Mouse (Mus musculus): Measurements from ENCODE around the gene Ccdc121. TPM values are rescaled to one million over a fixed set of nuclear protein-coding genes. Genes with fewer than 3 reads are reported as not detected.

Ccdc121 gene
- polyA plus RNA-seq, 1 experiment from 2014 or later = not detected

DNA sequence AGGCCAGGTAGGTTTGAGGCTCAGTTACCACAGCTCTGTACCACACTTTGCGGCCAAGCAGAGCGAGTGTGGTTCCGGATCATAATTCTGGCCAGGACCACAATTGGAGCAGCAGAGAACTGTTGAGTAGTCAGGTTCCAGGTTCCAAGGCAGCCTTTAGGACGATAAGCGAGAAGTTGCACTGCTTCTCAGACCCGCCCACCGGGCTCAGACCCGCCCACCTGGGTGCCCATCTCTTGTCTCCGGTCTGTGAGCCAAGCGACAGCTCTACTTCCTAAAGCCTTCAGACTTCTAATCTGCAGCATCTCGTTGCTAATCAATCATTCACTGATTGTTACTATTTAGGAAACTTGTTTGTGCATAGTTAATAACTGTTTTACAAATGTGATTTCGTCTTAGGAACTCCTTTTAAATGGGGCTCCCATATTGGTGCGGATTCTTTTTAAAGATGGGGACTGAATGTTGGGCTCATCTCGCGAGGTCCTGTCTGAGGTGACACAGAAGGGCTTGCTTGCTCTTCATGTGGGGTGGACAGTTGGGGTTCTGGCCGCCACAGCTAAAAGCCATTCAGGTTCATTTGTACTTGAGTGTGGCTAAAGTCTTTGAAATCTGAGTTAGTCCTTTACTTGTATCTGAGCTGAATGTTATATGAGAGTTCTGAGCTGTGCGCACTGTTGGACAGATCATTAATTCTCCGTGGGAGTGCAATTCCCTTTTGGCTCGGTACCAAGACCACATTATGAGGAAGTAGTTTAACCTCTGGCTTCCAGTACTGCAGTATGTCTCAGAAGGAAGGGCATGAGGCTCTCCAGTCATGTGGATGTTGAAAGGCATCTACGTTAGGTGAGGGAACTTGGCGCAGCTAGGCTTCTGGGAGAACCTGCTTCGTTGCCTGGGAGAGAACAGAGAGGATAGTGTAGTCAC is 28.9 kb upstream of the Ccdc121 start:
- H3K9me3 ChIP-seq (ENCODE audit: control insufficient read depth, low read length) = no peaks in the 10 kb centered on the region
- peaks cover 25% of the 10 kb centered on the region for H3K4me1 ChIP-seq (ENCODE audit: control insufficient read depth, insufficient read depth, low read length)
- 51% methylated on average over 22 of the region's 22 CpGs for WGBS
- no peak overlapping the region for H3K4me2 ChIP-seq (ENCODE audit: low read depth, low read length)
- peak; percentile 85 for ATAC-seq
- no peaks in the 10 kb centered on the region for H3K36me3 ChIP-seq (ENCODE audit: control insufficient read depth, insufficient read depth, low read length)
- no peak overlapping the region for H3K4me3 ChIP-seq (ENCODE audit: low read length)
- H3K9ac ChIP-seq (ENCODE audit: low read depth, low read length) = no peak overlapping the region
- H3K27me3 ChIP-seq (replicated peaks; ENCODE audit: control insufficient read depth, insufficient read depth, low read length) = 0 out of 2 replicates have a peak, but pooled peaks cover 2% of the 10 kb centered on the region
- H3K27ac ChIP-seq (ENCODE audit: low read length) = peak overlapping the region; percentile 31

DNA sequence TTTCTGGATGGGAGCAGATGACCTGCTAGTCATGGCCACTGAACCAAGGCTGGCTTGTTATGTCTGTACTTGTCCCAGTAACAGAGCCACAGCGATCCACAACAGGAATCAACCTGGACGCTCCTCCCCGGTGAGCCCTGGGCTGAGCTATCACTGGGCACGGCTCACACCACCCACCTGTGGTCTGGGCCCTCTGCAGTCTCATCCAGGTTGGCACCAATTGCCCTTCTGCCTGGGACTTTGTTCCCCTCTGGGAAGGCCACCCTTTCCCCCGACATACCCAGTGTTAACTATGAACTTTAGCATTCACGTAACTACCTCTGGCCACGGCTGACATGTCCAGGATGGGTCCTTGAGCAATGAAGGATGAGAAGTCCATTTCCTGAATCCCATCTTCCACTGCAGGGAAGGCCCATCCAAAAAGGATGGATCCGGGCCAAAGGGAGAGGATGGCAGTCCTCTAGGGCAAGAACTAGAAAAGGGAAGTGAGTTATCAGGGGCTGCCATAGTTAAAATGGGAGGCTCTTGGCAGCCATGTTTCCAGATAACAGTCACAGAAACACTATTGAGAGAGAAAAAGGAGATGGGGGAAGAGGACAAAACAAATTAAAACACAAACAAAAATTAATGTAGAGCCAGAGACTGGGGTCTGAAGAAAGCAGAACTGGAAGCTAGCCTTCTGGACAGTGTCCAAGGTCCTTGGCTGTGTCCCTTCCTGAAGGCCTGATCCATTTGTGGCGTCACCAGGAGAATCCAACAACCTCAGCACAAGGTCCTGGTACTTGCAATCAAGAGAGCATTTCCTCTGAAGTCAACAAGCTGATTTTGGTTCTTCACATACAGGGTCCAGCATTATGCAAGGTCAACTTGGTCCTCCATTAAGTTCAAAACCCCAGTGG is 26.6 kb upstream of the Ccdc121 start:
- 85% methylated on average over 9 of the region's 9 CpGs for WGBS
- H3K9me3 ChIP-seq (ENCODE audit: control insufficient read depth, low read length) = no peaks in the 10 kb centered on the region
- no peak overlapping the region for H3K4me3 ChIP-seq (ENCODE audit: low read length)
- H3K4me1 ChIP-seq (ENCODE audit: control insufficient read depth, insufficient read depth, low read length) = peaks cover 36% of the 10 kb centered on the region
- H3K36me3 ChIP-seq (ENCODE audit: control insufficient read depth, insufficient read depth, low read length) = no peaks in the 10 kb centered on the region
- H3K27me3 ChIP-seq (replicated peaks; ENCODE audit: control insufficient read depth, insufficient read depth, low read length) = no peaks in the 10 kb centered on the region
- no peak overlapping the region for H3K9ac ChIP-seq (ENCODE audit: low read depth, low read length)
- no peak for ATAC-seq
- H3K4me2 ChIP-seq (ENCODE audit: low read depth, low read length) = no peak overlapping the region
- H3K27ac ChIP-seq (ENCODE audit: low read length) = no peak overlapping the region

- Histone ChIP-seq H3K4me2 (ENCODE audit: low read depth, low read length) (no peak overlapping the region), H3K9me3 (ENCODE audit: control insufficient read depth, low read length) (no peaks in the 10 kb centered on the region), H3K4me1 (ENCODE audit: control insufficient read depth, insufficient read depth, low read length) (peaks cover 28% of the 10 kb centered on the region), H3K27me3 (replicated peaks; ENCODE audit: control insufficient read depth, insufficient read depth, low read length) (no peaks in the 10 kb centered on the region), H3K36me3 (ENCODE audit: control insufficient read depth, insufficient read depth, low read length) (no peaks in the 10 kb centered on the region), H3K9ac (ENCODE audit: low read depth, low read length) (no peak overlapping the region), H3K27ac (ENCODE audit: low read length) (peak overlapping the region; percentile 68), H3K4me3 (ENCODE audit: low read length) (no peak overlapping the region)
- WGBS = 23% methylated on average over 10 of the region's 10 CpGs
- peak; percentile 59 for ATAC-seq
Measured at GRCm38 (mm10) chr1:181535165-181535873, 24.1 kb upstream of the Ccdc121 start.

DNA sequence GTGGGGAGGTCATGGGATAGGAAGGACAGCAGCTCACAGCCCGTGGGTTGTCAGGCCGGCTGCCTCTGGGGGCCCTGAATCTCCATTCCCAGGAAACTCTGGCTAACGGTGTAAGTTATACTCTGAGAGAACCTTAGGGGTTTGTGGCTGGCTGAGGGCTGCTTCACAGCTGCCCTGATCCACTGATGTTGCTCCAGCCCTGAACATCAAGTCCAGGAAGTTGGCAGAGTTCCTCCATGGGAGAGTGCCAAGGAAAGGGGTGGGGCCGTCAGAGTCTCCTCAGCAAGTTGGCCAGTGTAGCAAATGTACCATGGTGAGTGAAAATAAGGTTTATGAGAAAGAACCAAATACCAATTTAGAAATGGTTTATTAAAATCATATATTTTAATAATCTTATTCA is 18.1 kb upstream of the Ccdc121 start:
- H3K9ac ChIP-seq (ENCODE audit: low read depth, low read length) = no peak overlapping the region
- H3K27ac ChIP-seq (ENCODE audit: low read length) = 0 out of 2 replicates have a peak overlapping the region, but pooled peaks have one; percentile 11
- no peak overlapping the region for H3K4me2 ChIP-seq (ENCODE audit: low read depth, low read length)
- H3K9me3 ChIP-seq (ENCODE audit: control insufficient read depth, low read length) = no peaks in the 10 kb centered on the region
- no peaks in the 10 kb centered on the region for H3K36me3 ChIP-seq (ENCODE audit: control insufficient read depth, insufficient read depth, low read length)
- no peak overlapping the region for H3K4me3 ChIP-seq (ENCODE audit: low read length)
- ATAC-seq = peak; percentile 61; the same call in 1 of the 2 replicates
- no peaks in the 10 kb centered on the region for H3K27me3 ChIP-seq (replicated peaks; ENCODE audit: control insufficient read depth, insufficient read depth, low read length)
- H3K4me1 ChIP-seq (ENCODE audit: control insufficient read depth, insufficient read depth, low read length) = peaks cover 11% of the 10 kb centered on the region; the same call in 1 of the 2 replicates
- 60% methylated on average over 4 of the region's 4 CpGs for WGBS

- H3K9me3 ChIP-seq (ENCODE audit: control insufficient read depth, low read length) = no peaks in the 10 kb centered on the region
- no peak overlapping the region for H3K27ac ChIP-seq (ENCODE audit: low read length)
- H3K9ac ChIP-seq (ENCODE audit: low read depth, low read length) = no peak overlapping the region
- H3K27me3 ChIP-seq (replicated peaks; ENCODE audit: control insufficient read depth, insufficient read depth, low read length) = no peaks in the 10 kb centered on the region
- H3K4me1 ChIP-seq (ENCODE audit: control insufficient read depth, insufficient read depth, low read length) = 0 out of 2 replicates have a peak, but pooled peaks cover 15% of the 10 kb centered on the region
- H3K4me2 ChIP-seq (ENCODE audit: low read depth, low read length) = no peak overlapping the region
- H3K36me3 ChIP-seq (ENCODE audit: control insufficient read depth, insufficient read depth, low read length) = no peaks in the 10 kb centered on the region
- 49% methylated on average over 5 of the region's 5 CpGs for WGBS
- H3K4me3 ChIP-seq (ENCODE audit: low read length) = no peak overlapping the region
- ATAC-seq = no peak
Measured at GRCm38 (mm10) chr1:181525996-181526395, 14.7 kb upstream of the Ccdc121 start.

DNA sequence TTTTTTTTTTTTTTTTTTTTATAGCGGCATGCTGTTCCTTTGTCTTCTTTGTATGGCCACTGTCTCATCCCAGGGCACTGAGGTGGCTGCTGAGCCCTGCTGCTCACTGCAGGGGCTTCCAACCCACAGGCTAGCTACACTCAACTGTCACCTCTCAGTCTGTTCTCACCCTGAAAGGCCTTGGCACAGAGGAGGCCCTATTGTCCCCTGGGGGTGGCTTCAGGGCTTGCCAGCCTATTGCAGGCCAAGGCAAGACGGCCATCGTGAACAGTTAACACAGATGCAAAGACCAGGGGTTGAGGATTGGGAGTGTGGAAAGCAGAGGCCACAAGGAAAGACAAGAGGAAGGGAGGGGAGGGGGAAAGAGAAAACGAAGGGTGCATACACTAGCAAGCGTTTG is 12.6 kb upstream of the Ccdc121 start:
- Histone ChIP-seq H3K27ac (ENCODE audit: low read length) (no peak overlapping the region), H3K4me3 (ENCODE audit: low read length) (no peak overlapping the region), H3K4me1 (ENCODE audit: control insufficient read depth, insufficient read depth, low read length) (0 out of 2 replicates have a peak, but pooled peaks cover 8% of the 10 kb centered on the region), H3K36me3 (ENCODE audit: control insufficient read depth, insufficient read depth, low read length) (no peaks in the 10 kb centered on the region), H3K4me2 (ENCODE audit: low read depth, low read length) (no peak overlapping the region), H3K9ac (ENCODE audit: low read depth, low read length) (no peak overlapping the region), H3K9me3 (ENCODE audit: control insufficient read depth, low read length) (no peaks in the 10 kb centered on the region), H3K27me3 (replicated peaks; ENCODE audit: control insufficient read depth, insufficient read depth, low read length) (no peaks in the 10 kb centered on the region)
- no peak for ATAC-seq
- WGBS = 72% methylated on average over 5 of the region's 5 CpGs

- Histone ChIP-seq H3K4me3 (ENCODE audit: low read length) (no peak overlapping the region), H3K4me1 (ENCODE audit: control insufficient read depth, insufficient read depth, low read length) (0 out of 2 replicates have a peak, but pooled peaks cover 7% of the 10 kb centered on the region), H3K9me3 (ENCODE audit: control insufficient read depth, low read length) (no peaks in the 10 kb centered on the region), H3K27ac (ENCODE audit: low read length) (no peak overlapping the region), H3K4me2 (ENCODE audit: low read depth, low read length) (no peak overlapping the region), H3K36me3 (ENCODE audit: control insufficient read depth, insufficient read depth, low read length) (no peaks in the 10 kb centered on the region), H3K9ac (ENCODE audit: low read depth, low read length) (no peak overlapping the region), H3K27me3 (replicated peaks; ENCODE audit: control insufficient read depth, insufficient read depth, low read length) (no peaks in the 10 kb centered on the region)
- ATAC-seq = peak; percentile 74
- WGBS = 59% methylated on average over 11 of the region's 11 CpGs
Measured at GRCm38 (mm10) chr1:181521401-181522091, 10.3 kb upstream of the Ccdc121 start.

GRCm38 (mm10) chr1:181519137-181519536 is 7.9 kb upstream of the Ccdc121 start:
- Histone ChIP-seq H3K27me3 (replicated peaks; ENCODE audit: control insufficient read depth, insufficient read depth, low read length) (no peaks in the 10 kb centered on the region), H3K9ac (ENCODE audit: low read depth, low read length) (no peak overlapping the region), H3K9me3 (ENCODE audit: control insufficient read depth, low read length) (no peaks in the 10 kb centered on the region), H3K4me2 (ENCODE audit: low read depth, low read length) (no peak overlapping the region), H3K4me3 (ENCODE audit: low read length) (no peak overlapping the region), H3K36me3 (ENCODE audit: control insufficient read depth, insufficient read depth, low read length) (no peaks in the 10 kb centered on the region), H3K4me1 (ENCODE audit: control insufficient read depth, insufficient read depth, low read length) (0 out of 2 replicates have a peak, but pooled peaks cover 7% of the 10 kb centered on the region), H3K27ac (ENCODE audit: low read length) (no peak overlapping the region)
- no peak for ATAC-seq
- WGBS = 78% methylated on average over 4 of the region's 4 CpGs

All from intestine, embryonic 16.5 days (tissue).